Mouse (Mus musculus) ES-Bruce4 (cell line): ENCODE measurements at regions not wholly inside any gene's neighbourhood (a gene's known extent, or its start where the extent isn't known, plus 50 kb on each side); places are given as distances from the start of the nearest gene placed in this dataset.

Source experiments
- H3K27ac ChIP-seq: 2 replicates; pipeline ENCODE4 v1.5.1; 2012; ENCODE audit warnings: low read length, inconsistent platforms; ENCODE audit not compliant: insufficient read depth
- H3K27me3 ChIP-seq: 2 replicates; pipeline ENCODE4 v1.6.1; 2012; ENCODE audit warnings: mild to moderate bottlenecking, low read length, inconsistent platforms; ENCODE audit not compliant: control insufficient read depth, poor library complexity, insufficient read depth, severe bottlenecking
- H3K36me3 ChIP-seq: 2 replicates; pipeline ENCODE4 v1.6.1; 2012; ENCODE audit warnings: inconsistent platforms, mild to moderate bottlenecking, low read length, moderate library complexity; ENCODE audit not compliant: control insufficient read depth, poor library complexity, insufficient read depth, severe bottlenecking
- H3K4me1 ChIP-seq: one replicate; pipeline ENCODE4 v1.8.1; 2011; ENCODE audit warnings: low read length; ENCODE audit not compliant: control insufficient read depth, insufficient read depth
- H3K4me3 ChIP-seq: 2 replicates; pipeline ENCODE4 v1.5.1; 2011; ENCODE audit warnings: low read depth, mild to moderate bottlenecking, low read length
- H3K9ac ChIP-seq: 2 replicates; pipeline ENCODE4 v1.6.1; 2012; ENCODE audit warnings: low read depth, mild to moderate bottlenecking, inconsistent platforms; ENCODE audit not compliant: poor library complexity, severe bottlenecking
- H3K9me3 ChIP-seq: replicated peaks from 2 replicates; pipeline ENCODE4 v1.6.1; 2012; ENCODE audit warnings: mild to moderate bottlenecking, low read length, inconsistent platforms; ENCODE audit not compliant: control insufficient read depth, poor library complexity, insufficient read depth, severe bottlenecking
- CTCF ChIP-seq: IDR thresholded peaks from one replicate; pipeline ENCODE4 v1.8.1; 2011; ENCODE audit warnings: low read depth, low read length
- EP300 ChIP-seq: IDR thresholded peaks from 2 replicates; pipeline ENCODE4 v1.6.1; 2011; ENCODE audit warnings: low read depth, low read length; ENCODE audit not compliant: insufficient read depth
- POLR2A ChIP-seq: IDR thresholded peaks from one replicate; pipeline ENCODE4 v1.8.1; 2011; ENCODE audit warnings: low read length; ENCODE audit not compliant: insufficient read depth

- no peaks in the 10 kb centered on the region for H3K9me3 ChIP-seq
- no peak for TF ChIP-seq CTCF
- TF ChIP-seq EP300, result no peak
- no peak for TF ChIP-seq POLR2A
- no peaks in the 10 kb centered on the region for H3K27me3 ChIP-seq
- H3K27ac ChIP-seq, result no peak overlapping the region
- no peak overlapping the region for H3K4me3 ChIP-seq
- H3K4me1 ChIP-seq, result no peaks in the 10 kb centered on the region
- H3K36me3 ChIP-seq, result no peaks in the 10 kb centered on the region
- no peak overlapping the region for H3K9ac ChIP-seq
Measured at GRCm38 (mm10) chr10:42119326-42119725, 101.1 kb upstream of the Armc2 start.

- Histone ChIP-seq H3K4me3 (no peak overlapping the region), H3K9ac (no peak overlapping the region), H3K9me3 (no peaks in the 10 kb centered on the region), H3K27ac (no peak overlapping the region), H3K4me1 (no peaks in the 10 kb centered on the region), H3K27me3 (no peaks in the 10 kb centered on the region), H3K36me3 (no peaks in the 10 kb centered on the region)
- TF ChIP-seq CTCF, result no peak
- no peak for TF ChIP-seq POLR2A
- no peak for TF ChIP-seq EP300
Measured at GRCm38 (mm10) chr10:42118361-42119188, 100.3 kb upstream of the Armc2 start.

- H3K4me3 ChIP-seq, result no peak overlapping the region
- no peaks in the 10 kb centered on the region for H3K4me1 ChIP-seq
Measured at GRCm38 (mm10) chr10:42117523-42117922, 99.3 kb upstream of the Armc2 start.

GRCm38 (mm10) chr10:42115920-42116298 lies 97.7 kb upstream of the Armc2 start:
- no peak overlapping the region for H3K27ac ChIP-seq
- peaks cover 6% of the 10 kb centered on the region; the same call in 1 of the 2 replicates for H3K9me3 ChIP-seq
- H3K9ac ChIP-seq, result no peak overlapping the region
- H3K27me3 ChIP-seq, result no peaks in the 10 kb centered on the region
- H3K4me1 ChIP-seq, result no peaks in the 10 kb centered on the region
- H3K36me3 ChIP-seq, result no peaks in the 10 kb centered on the region
- TF ChIP-seq EP300 (no peak), CTCF (no peak), POLR2A (no peak)
- no peak overlapping the region for H3K4me3 ChIP-seq

More at GRCm38 (mm10) chr10:42117523-42117922, 99.3 kb upstream of the Armc2 start:
- Histone ChIP-seq H3K27ac (no peak overlapping the region), H3K27me3 (no peaks in the 10 kb centered on the region), H3K9me3 (peaks cover 6% of the 10 kb centered on the region; the same call in 1 of the 2 replicates), H3K9ac (no peak overlapping the region), H3K36me3 (no peaks in the 10 kb centered on the region)
- TF ChIP-seq POLR2A (no peak), EP300 (no peak), CTCF (no peak)

GRCm38 (mm10) chr10:42115224-42115919 lies 97.1 kb upstream of the Armc2 start:
- H3K9me3 ChIP-seq, result peaks cover 6% of the 10 kb centered on the region; the same call in 1 of the 2 replicates
- H3K27me3 ChIP-seq, result no peaks in the 10 kb centered on the region
- TF ChIP-seq POLR2A (no peak), CTCF (no peak), EP300 (no peak)
- no peak overlapping the region for H3K9ac ChIP-seq
- no peak overlapping the region for H3K27ac ChIP-seq
- H3K4me1 ChIP-seq, result no peaks in the 10 kb centered on the region
- no peak overlapping the region for H3K4me3 ChIP-seq
- no peaks in the 10 kb centered on the region for H3K36me3 ChIP-seq

- no peak for TF ChIP-seq CTCF
- TF ChIP-seq EP300, result no peak
- no peak for TF ChIP-seq POLR2A
- H3K9ac ChIP-seq, result no peak overlapping the region
- H3K4me3 ChIP-seq, result no peak overlapping the region
- no peaks in the 10 kb centered on the region for H3K36me3 ChIP-seq
- H3K27ac ChIP-seq, result no peak overlapping the region
- H3K9me3 ChIP-seq, result peaks cover 6% of the 10 kb centered on the region; the same call in 1 of the 2 replicates
- no peaks in the 10 kb centered on the region for H3K27me3 ChIP-seq
- H3K4me1 ChIP-seq, result no peaks in the 10 kb centered on the region
Measured at GRCm38 (mm10) chr10:42110704-42111103, 92.5 kb upstream of the Armc2 start.
